Mouse (Mus musculus) lung, postnatal 0 days (tissue): ENCODE measurements at regions not wholly inside any gene's neighbourhood (a gene's known extent, or its start where the extent isn't known, plus 50 kb on each side); places are given as distances from the start of the nearest gene placed in this dataset.

Source experiments
- CTCF ChIP-seq: IDR thresholded peaks from 2 replicates; pipeline ENCODE4 v1.5.1; 2016; ENCODE audit warnings: antibody characterized with exemption, mild to moderate bottlenecking
- EP300 ChIP-seq: IDR thresholded peaks from 2 replicates; pipeline ENCODE4 v1.6.1; 2016; ENCODE audit warnings: antibody characterized with exemption, mild to moderate bottlenecking, control low read depth

- TF ChIP-seq CTCF (no peak), EP300 (no peak)
These were observed 57.0 kb upstream of the Grik3 start for GRCm38 (mm10) chr4:125433511-125433910.
